Mouse (Mus musculus): ENCODE measurements around the gene Neil1.

DNA sequence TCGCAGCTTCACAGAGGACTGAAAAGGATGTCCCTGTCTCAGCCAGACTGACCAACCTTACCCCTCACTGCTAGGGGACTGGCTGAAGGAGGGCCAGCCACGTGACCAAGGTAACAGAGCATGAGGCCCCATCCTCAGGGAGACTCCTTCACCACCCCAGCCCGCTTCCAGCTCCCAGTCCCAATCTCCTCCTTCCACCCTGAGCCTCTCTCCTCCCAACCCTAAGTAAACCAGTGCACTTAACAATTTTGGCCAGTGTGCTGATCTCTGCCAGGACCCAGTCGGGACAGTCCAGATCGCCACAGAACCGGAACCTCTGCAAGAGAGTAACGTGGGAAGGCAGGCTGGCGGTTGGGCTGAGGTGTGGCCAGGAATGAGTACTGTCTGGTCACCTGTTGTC lies 8.7 kb upstream of the Neil1 start:
- TF ChIP-seq CTCF (IDR thresholded peaks at IDR 0.05; ENCODE audit: low read depth) (no peak), EP300 (IDR thresholded peaks at IDR 0.05; ENCODE audit: low read depth) (no peak)
